Mouse (Mus musculus) midbrain, postnatal 0 days (tissue): ENCODE data around the gene Cotl1. TPM values are rescaled to one million over a fixed set of nuclear protein-coding genes. Genes with fewer than 3 reads are reported as not detected.
A peak's percentile ranks its signal among the peaks of the same experiment; 100 is the strongest.

Experiments used
- ATAC-seq: fragments of 200-750 bp; cut with Nextera tagmentation; 2 replicates; pipeline ENCODE4 v1.8.0; 2017; ENCODE audit warnings: moderate number of reproducible peaks, mild to moderate bottlenecking, moderate TSS enrichment, moderate library complexity; ENCODE audit not compliant: low FRiP score
- DNase-seq: peaks from one replicate; pipeline ENCODE4 v3.0.0-alpha.2; 2015; ENCODE audit warnings: low spot score
- H3K27ac ChIP-seq: fragments of 300-500 bp; sonication (generic); 2 replicates; pipeline ENCODE4 v1.5.1; 2014; ENCODE audit warnings: low read depth, mild to moderate bottlenecking, low read length, mixed read lengths
- H3K27me3 ChIP-seq: fragments of 300-500 bp; sonication (generic); 2 replicates; pipeline ENCODE4 v1.6.1; 2014; ENCODE audit warnings: low read length, control low read depth, mixed read lengths; ENCODE audit not compliant: insufficient read depth
- H3K36me3 ChIP-seq: fragments of 300-500 bp; sonication (generic); 2 replicates; pipeline ENCODE4 v1.6.1; 2014; ENCODE audit warnings: low read length, control low read depth, mixed read lengths; ENCODE audit not compliant: insufficient read depth
- H3K4me1 ChIP-seq: fragments of 300-500 bp; sonication (generic); 2 replicates; pipeline ENCODE4 v1.6.1; 2014; ENCODE audit warnings: mild to moderate bottlenecking, control low read depth, antibody characterized with exemption, low read length, mixed read lengths; ENCODE audit not compliant: insufficient read depth
- H3K4me2 ChIP-seq: fragments of 300-500 bp; sonication (generic); 2 replicates; pipeline ENCODE4 v1.6.1; 2014; ENCODE audit warnings: low read depth, mild to moderate bottlenecking, low read length, mixed read lengths; ENCODE audit not compliant: poor library complexity, severe bottlenecking
- H3K4me3 ChIP-seq: fragments of 300-500 bp; sonication (generic); 2 replicates; pipeline ENCODE4 v1.5.1; 2014; ENCODE audit warnings: low read depth, mild to moderate bottlenecking, low read length, moderate library complexity
- H3K9ac ChIP-seq: fragments of 300-500 bp; sonication (generic); replicated peaks from 2 replicates; pipeline ENCODE4 v1.6.1; 2014; ENCODE audit warnings: mild to moderate bottlenecking, low read length, moderate library complexity, mixed read lengths; ENCODE audit not compliant: poor library complexity, severe bottlenecking
- H3K9me3 ChIP-seq: fragments of 300-500 bp; sonication (generic); 2 replicates; pipeline ENCODE4 v1.6.1; 2016; ENCODE audit warnings: low read length, control low read depth
- CTCF ChIP-seq: IDR thresholded peaks from 2 replicates; pipeline ENCODE4 v1.5.1; 2016; ENCODE audit warnings: antibody characterized with exemption, mild to moderate bottlenecking
- WGBS: fragments of 180-500 bp; shearing (Covaris S2); extraction: QIAGEN DNeasy Blood & Tissue Kit; methylation state at CpG from one replicate; pipeline ENCODE4 v1.1.7; 2014; 5-methylcytosine and 5-hydroxymethylcytosine counted together
- polyA plus RNA-seq: library from polyadenylated mRNA; unstranded; fragments of >200 nt; fragmentation: Nextera tagmentation; extraction: Ambion mirVana; gene quantifications from 2 replicates; pipeline ENCODE4 v1.2.1, GENCODE M21; 2015
- total RNA-seq: library from RNA; depleted of rRNA; stranded (reverse); fragments of >200 nt; gene quantifications from 2 replicates; pipeline ENCODE4 v1.2.3, GENCODE M21; 2014

Cotl1 gene
- total and polyA plus RNA-seq, 2 experiments from 2014 or later = 112 to 223 TPM

DNA sequence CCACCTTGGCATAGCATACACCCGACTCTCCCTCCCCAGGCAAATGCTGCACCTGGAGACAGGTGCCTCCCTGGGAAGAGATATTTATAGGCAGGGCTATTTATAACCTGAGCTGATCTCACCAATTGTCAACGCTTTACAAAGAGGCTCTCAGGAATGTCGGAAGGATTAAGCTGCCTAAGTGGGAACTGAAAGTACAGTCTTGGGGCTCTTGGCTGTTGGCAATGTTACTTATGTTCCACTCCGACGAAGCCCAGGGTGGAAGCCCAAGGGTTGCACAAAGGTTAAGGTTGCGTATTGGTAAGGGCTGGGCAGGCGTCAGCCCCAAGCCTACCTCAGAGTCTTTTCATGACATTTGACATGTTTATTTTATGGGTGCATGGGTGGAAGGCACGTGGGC, 4.2 kb upstream of the Cotl1 start:
- WGBS = 38% methylated on average over 8 of the region's 8 CpGs
- no peak for TF ChIP-seq CTCF
- ATAC-seq (no peak), DNase-seq (no peak)
- Histone ChIP-seq H3K4me3 (no peak overlapping the region), H3K27me3 (no peaks in the 10 kb centered on the region), H3K9ac (no peak overlapping the region), H3K27ac (no peak overlapping the region), H3K9me3 (no peaks in the 10 kb centered on the region), H3K4me2 (no peak overlapping the region), H3K4me1 (peaks cover 4% of the 10 kb centered on the region), H3K36me3 (no peaks in the 10 kb centered on the region)

DNA sequence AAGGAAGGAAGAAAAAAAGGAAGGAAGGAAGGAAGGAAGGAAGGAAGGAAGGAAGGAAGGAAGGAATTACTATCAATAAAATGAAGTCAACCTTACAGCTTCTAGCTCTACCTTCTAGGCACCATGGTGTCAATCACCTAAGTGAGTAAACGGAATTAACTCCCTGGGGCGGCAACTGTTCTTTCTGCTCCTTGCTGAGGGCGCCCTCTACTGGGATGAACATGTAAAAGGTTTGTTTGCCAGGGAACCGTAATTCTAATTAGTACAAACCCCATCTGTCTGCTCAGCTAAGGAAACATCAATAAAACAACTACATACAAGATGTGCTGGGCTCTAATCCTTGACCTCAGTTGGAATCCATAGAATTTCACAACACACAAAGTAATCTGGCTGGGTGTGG, 3.1 kb upstream of the Cotl1 start:
- ATAC-seq = no peak
- Histone ChIP-seq H3K9me3 (no peaks in the 10 kb centered on the region), H3K9ac (no peak overlapping the region), H3K27me3 (no peaks in the 10 kb centered on the region), H3K4me3 (no peak overlapping the region), H3K4me2 (no peak overlapping the region), H3K4me1 (peaks cover 4% of the 10 kb centered on the region), H3K36me3 (no peaks in the 10 kb centered on the region), H3K27ac (no peak overlapping the region)
- WGBS = 0% methylated on average over 4 of the region's 4 CpGs
- peak; percentile 87 for TF ChIP-seq CTCF
- peak; percentile 88 for DNase-seq

DNA sequence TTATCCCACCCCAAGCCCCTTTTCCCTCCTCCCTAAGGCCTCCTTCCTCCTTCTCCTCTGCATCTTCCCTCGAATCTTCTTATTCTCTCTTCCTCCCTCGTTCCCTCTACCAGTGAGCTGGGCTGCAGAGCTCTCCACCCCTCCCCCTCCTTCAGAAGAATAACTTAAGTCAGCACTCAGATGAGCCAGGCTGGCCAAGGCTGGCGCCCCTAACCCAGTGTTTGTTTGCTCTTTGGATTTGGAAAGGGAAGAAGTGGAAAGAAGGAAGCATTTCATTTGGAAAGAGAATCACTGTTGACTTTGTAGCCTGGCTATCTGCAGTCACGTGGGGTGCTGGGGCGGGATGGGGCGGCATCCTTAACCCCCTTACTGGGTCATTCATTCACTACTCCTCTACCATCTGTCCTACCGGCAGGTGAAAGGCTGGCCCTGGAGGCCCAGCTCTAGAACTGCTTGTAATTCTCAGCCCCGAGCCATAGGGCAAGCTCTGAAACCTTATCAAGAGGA, 614 bp upstream of the Cotl1 start:
- TF ChIP-seq CTCF = no peak; the same call in 1 of the 2 replicates

DNA sequence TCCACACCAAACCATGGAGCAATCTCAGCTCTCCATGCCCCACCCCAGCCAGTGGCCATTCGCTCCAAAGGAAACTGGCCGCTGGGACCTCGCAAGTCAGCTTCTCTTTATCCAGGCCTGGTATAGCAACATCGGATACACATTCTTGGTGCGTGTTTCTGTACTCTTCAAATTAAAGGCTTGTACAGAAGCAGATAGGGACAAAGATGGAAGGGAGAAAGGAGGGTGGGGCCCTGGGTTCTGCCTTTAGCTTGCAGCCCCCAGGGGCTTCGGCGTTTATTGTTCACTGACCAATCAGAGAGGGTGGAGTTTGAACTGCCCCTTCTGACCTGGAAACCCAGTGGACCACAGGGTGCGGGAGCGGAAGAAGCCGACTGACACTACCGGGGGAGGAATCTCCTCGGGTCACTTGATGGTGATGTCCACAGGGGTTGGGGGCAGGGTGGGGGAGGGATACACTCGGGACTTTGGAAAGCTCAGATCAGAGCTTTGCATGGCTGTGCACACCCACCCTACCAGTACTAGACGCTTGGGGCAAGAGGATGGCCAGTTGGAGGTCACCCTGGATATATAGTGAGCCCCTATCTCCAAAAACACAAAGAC, 824 bp downstream of the Cotl1 start:
- 7% methylated on average over 14 of the region's 14 CpGs for WGBS
- H3K9ac ChIP-seq = peak overlapping the region; percentile 78
- peak overlapping the region; percentile 87 for H3K4me2 ChIP-seq
- peaks cover 3% of the 10 kb centered on the region; the same call in 1 of the 2 replicates for H3K36me3 ChIP-seq
- ATAC-seq (peak; percentile 21; the same call in 1 of the 2 replicates), DNase-seq (no peak)
- peaks cover 30% of the 10 kb centered on the region for H3K4me1 ChIP-seq
- peak overlapping the region; percentile 82 for H3K4me3 ChIP-seq
- no peaks in the 10 kb centered on the region for H3K27me3 ChIP-seq
- no peaks in the 10 kb centered on the region for H3K9me3 ChIP-seq
- peak overlapping the region; percentile 87 for H3K27ac ChIP-seq
- no peak for TF ChIP-seq CTCF

More for the DNA sequence above, 614 bp upstream of the Cotl1 start:
- peak overlapping the region; percentile 61 for H3K9ac ChIP-seq
- H3K9me3 ChIP-seq = no peaks in the 10 kb centered on the region
- H3K36me3 ChIP-seq = no peaks in the 10 kb centered on the region
- peak; percentile 25; the same call in 1 of the 2 replicates for ATAC-seq
- H3K4me2 ChIP-seq = peak overlapping the region; percentile 87
- peak overlapping the region; percentile 87 for H3K27ac ChIP-seq
- WGBS = 7% methylated on average over 8 of the region's 8 CpGs
- peaks cover 22% of the 10 kb centered on the region for H3K4me1 ChIP-seq
- H3K27me3 ChIP-seq = no peaks in the 10 kb centered on the region
- no peak for DNase-seq
- H3K4me3 ChIP-seq = peak overlapping the region; percentile 82

DNA sequence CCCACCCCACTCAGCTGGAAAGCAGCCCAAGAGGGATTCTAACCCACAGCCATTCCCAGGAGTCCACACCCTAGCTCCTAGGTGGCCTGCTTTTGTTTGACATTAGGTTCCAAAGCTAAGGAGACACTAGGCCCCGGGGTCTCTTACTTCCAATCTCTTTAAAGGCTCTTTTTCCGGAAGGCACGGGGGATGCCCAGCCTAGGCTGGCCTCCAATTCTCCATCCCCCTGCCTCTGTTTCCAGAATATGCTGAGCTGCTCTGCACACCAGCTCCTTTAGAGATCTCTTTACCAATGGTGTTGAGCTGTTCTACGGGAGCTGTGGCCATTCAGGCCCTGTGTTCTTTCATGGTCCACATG, 1.4 kb downstream of the Cotl1 start:
- H3K4me3 ChIP-seq = peak overlapping the region; percentile 82
- no peaks in the 10 kb centered on the region for H3K9me3 ChIP-seq
- peaks cover 3% of the 10 kb centered on the region; the same call in 1 of the 2 replicates for H3K36me3 ChIP-seq
- peaks cover 30% of the 10 kb centered on the region for H3K4me1 ChIP-seq
- peak overlapping the region; percentile 62 for H3K27ac ChIP-seq
- peak overlapping the region; percentile 78 for H3K9ac ChIP-seq
- WGBS = 31% methylated on average over 4 of the region's 4 CpGs
- ATAC-seq (no peak), DNase-seq (no peak)
- TF ChIP-seq CTCF = no peak
- no peaks in the 10 kb centered on the region for H3K27me3 ChIP-seq
- peak overlapping the region; percentile 87 for H3K4me2 ChIP-seq
